Mouse (Mus musculus) C2C12 (cell line): ENCODE results near the gene Ttf1. TPM values are rescaled to one million over a fixed set of nuclear protein-coding genes. Genes with fewer than 3 reads are reported as not detected.
"Not testable (repeated sequence)": the region's sequence is repeated elsewhere in the genome, so short reads cannot be mapped to it uniquely, and the experiment has no call there.

ENCODE experiments used
- H3K27me3 ChIP-seq: one replicate; pipeline ENCODE4 v1.6.1; 2011; ENCODE audit not compliant: control insufficient read depth, insufficient read depth, insufficient read length
- H3K36me3 ChIP-seq: one replicate; pipeline ENCODE4 v1.6.1; 2011; ENCODE audit not compliant: control insufficient read depth, insufficient read depth
- H3K4me3 ChIP-seq: one replicate; pipeline ENCODE4 v1.5.1; 2011; ENCODE audit warnings: mild to moderate bottlenecking, control low read depth; ENCODE audit not compliant: poor library complexity, insufficient read depth, severe bottlenecking
- H3K79me2 ChIP-seq: one replicate; pipeline ENCODE4 v1.6.1; 2011; ENCODE audit not compliant: control insufficient read depth, insufficient read depth
- H3K79me3 ChIP-seq: one replicate; pipeline ENCODE4 v1.6.1; 2011; ENCODE audit warnings: low read depth, control low read depth
- H3ac ChIP-seq: one replicate; pipeline ENCODE3; 2011; ENCODE audit warnings: low read depth; ENCODE audit not compliant: control insufficient read depth, insufficient read length
- CEBPB ChIP-seq: IDR thresholded peaks from one replicate; pipeline ENCODE4 v1.6.1; 2011; ENCODE audit warnings: low read depth, mild to moderate bottlenecking, control low read depth, moderate library complexity
- CTCF ChIP-seq: IDR thresholded peaks from one replicate; pipeline ENCODE4 v1.5.1; 2011; ENCODE audit not compliant: control insufficient read depth, insufficient read depth, insufficient read length
- FOSL1 ChIP-seq: IDR thresholded peaks from one replicate; pipeline ENCODE4 v1.8.0; 2011; ENCODE audit warnings: mild to moderate bottlenecking, low read length; ENCODE audit not compliant: poor library complexity, insufficient read depth, severe bottlenecking
- MAX ChIP-seq: IDR thresholded peaks from one replicate; pipeline ENCODE4 v1.6.1; 2011; ENCODE audit warnings: mild to moderate bottlenecking, control low read depth
- MYOD1 ChIP-seq: IDR thresholded peaks from one replicate; pipeline ENCODE4 v1.6.1; 2011; ENCODE audit warnings: low read depth; ENCODE audit not compliant: control insufficient read depth, insufficient read length
- MYOG ChIP-seq: IDR thresholded peaks from one replicate; pipeline ENCODE4 v1.6.1; 2011; ENCODE audit not compliant: control insufficient read depth, insufficient read length; ENCODE audit errors: extremely low read depth
- USF1 ChIP-seq: IDR thresholded peaks from one replicate; pipeline ENCODE4 v1.6.1; 2011; ENCODE audit warnings: low read depth, mild to moderate bottlenecking, control low read depth, moderate library complexity
- polyA plus RNA-seq: library from polyadenylated mRNA; unstranded; fragments of >200 nt; fragmentation: generic; extraction: Trizol; gene quantifications from one replicate; pipeline ENCODE4 v1.2.1, GENCODE M21; 2012; ENCODE audit warnings: missing spikeins

The Ttf1 gene
- polyA plus RNA-seq, 1 experiment = 3.4 TPM

DNA sequence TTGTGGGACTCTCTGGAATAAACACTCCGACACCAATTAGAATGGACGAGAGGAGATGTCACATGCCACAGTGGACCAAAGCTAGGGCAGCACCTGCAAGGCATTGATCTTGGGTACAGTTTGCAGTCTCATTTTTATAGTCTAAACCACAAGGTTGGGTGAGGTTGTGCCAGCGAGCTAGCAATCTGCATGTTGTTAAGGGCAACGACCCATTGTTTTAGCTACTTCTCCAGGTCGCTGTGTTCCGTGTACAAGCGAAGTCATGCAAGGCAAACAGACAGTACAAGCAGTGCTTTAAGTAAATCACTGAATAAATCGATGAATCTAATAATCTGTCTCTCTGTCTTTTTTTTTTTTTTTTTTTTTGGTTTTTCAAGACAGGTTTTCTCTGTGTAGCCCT is 35.6 kb downstream of the Ttf1 start:
- no peaks in the 10 kb centered on the region for H3K36me3 ChIP-seq
- no peaks in the 10 kb centered on the region for H3K79me2 ChIP-seq
- no peak overlapping the region for H3ac ChIP-seq
- no peaks in the 10 kb centered on the region for H3K27me3 ChIP-seq
- H3K79me3 ChIP-seq = no peaks in the 10 kb centered on the region
- H3K4me3 ChIP-seq = no peak overlapping the region
- no peak for TF ChIP-seq MAX
- TF ChIP-seq USF1 = no peak
- no peak for TF ChIP-seq CTCF
- TF ChIP-seq CEBPB = no peak
- TF ChIP-seq MYOG = no peak
- no peak for TF ChIP-seq FOSL1
- no peak for TF ChIP-seq MYOD1

- Histone ChIP-seq H3K4me3 (no peak overlapping the region), H3K36me3 (no peaks in the 10 kb centered on the region), H3ac (no peak overlapping the region), H3K27me3 (no peaks in the 10 kb centered on the region), H3K79me3 (no peaks in the 10 kb centered on the region), H3K79me2 (no peaks in the 10 kb centered on the region)
- TF ChIP-seq FOSL1 = no peak
- no peak for TF ChIP-seq MYOG
- TF ChIP-seq CTCF = no peak
- no peak for TF ChIP-seq MYOD1
- no peak for TF ChIP-seq USF1
- TF ChIP-seq CEBPB = no peak
- TF ChIP-seq MAX = no peak
Measured at GRCm38 (mm10) chr2:29096751-29097150, 36.7 kb downstream of the Ttf1 start.

DNA sequence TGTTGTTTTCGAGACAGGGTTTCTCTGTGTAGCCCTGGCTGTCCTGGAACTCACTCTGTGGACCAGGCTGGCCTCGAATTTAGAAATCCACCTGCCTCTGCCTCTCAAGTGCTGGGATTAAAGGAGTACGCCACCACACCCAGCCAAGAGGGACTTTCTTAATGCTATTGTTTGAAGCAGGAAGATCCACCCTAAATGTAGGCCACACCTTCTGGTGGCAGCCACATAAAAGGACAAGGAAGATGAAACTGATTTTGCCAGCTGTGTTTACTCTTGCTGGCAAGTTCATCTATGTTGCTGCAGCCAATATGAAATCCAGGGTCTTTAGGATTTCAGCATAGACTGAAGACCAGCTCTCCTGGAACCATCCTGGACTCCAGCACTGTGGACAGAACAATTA is 37.4 kb downstream of the Ttf1 start:
- no peaks in the 10 kb centered on the region for H3K79me3 ChIP-seq
- H3K36me3 ChIP-seq = no peaks in the 10 kb centered on the region
- no peak overlapping the region for H3K4me3 ChIP-seq
- no peak overlapping the region for H3ac ChIP-seq
- no peak for TF ChIP-seq CEBPB
- no peak for TF ChIP-seq FOSL1
- TF ChIP-seq CTCF = no peak
- no peak for TF ChIP-seq MYOD1
- no peak for TF ChIP-seq USF1
- TF ChIP-seq MYOG = no peak
- no peak for TF ChIP-seq MAX
- no peaks in the 10 kb centered on the region for H3K79me2 ChIP-seq
- H3K27me3 ChIP-seq = no peaks in the 10 kb centered on the region

DNA sequence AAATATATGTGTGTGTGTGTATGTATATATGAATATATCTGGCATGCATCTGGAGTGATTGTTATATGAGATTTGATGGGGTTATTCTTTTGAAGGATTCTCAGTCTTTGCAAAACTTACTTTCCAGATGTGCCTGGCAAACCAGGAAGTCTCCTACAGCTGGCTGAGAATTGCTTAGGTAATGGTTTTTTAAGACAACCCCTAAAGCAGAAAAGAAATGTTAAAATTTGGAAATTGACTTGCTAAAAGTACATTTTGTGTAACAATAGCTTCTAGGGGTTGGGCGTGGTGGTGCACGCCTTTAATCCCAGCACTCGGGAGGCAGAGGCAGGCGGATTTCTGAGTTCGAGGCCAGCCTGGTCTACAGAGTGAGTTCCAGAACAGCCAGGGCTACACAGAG is 37.9 kb downstream of the Ttf1 start:
- H3K36me3 ChIP-seq, H3K79me2 ChIP-seq, H3K79me3 ChIP-seq, H3K4me3 ChIP-seq, H3ac ChIP-seq, H3K27me3 ChIP-seq: not testable (repeated sequence)

GRCm38 (mm10) chr2:29098786-29099185 is 38.7 kb downstream of the Ttf1 start:
- no peaks in the 10 kb centered on the region for H3K27me3 ChIP-seq
- TF ChIP-seq CTCF = no peak
- no peak for TF ChIP-seq MAX
- TF ChIP-seq FOSL1 = no peak
- no peak for TF ChIP-seq MYOD1
- no peak for TF ChIP-seq CEBPB
- no peak for TF ChIP-seq MYOG
- TF ChIP-seq USF1 = no peak
- no peaks in the 10 kb centered on the region for H3K79me3 ChIP-seq
- H3K4me3 ChIP-seq = no peak overlapping the region
- no peaks in the 10 kb centered on the region for H3K36me3 ChIP-seq
- H3K79me2 ChIP-seq = no peaks in the 10 kb centered on the region
- H3ac ChIP-seq = no peak overlapping the region

DNA sequence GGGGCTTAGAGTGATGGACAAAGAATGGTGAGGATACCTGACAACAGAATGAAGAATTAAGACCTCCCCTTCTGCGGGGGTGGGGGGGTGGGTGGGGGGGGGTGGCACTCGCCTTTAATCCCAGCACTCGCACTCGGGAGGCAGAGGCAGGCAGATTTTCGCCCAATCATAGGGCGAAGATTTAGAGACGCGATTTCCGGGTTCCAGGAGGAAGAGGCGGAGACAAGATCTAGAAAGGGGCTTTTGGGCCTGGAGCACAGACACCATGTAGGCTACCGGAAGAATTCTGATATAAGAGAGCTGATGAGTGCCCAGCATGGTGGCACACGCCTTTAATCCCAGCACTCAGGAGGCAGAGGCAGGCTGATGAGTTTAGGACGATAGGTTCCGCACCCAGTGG is 39.6 kb downstream of the Ttf1 start:
- H3K36me3 ChIP-seq = no peaks in the 10 kb centered on the region
- no peak overlapping the region for H3K4me3 ChIP-seq
- H3K79me3 ChIP-seq = no peaks in the 10 kb centered on the region
- no peaks in the 10 kb centered on the region for H3K79me2 ChIP-seq
- H3ac ChIP-seq = no peak overlapping the region
- H3K27me3 ChIP-seq = no peaks in the 10 kb centered on the region
- TF ChIP-seq MAX (no peak), CEBPB (no peak), FOSL1 (no peak)
